Mouse (Mus musculus): ENCODE measurements at regions not wholly inside any gene's neighbourhood (a gene's known extent, or its start where the extent isn't known, plus 50 kb on each side); places are given as distances from the start of the nearest gene placed in this dataset.
"Not testable (repeated sequence)": the region's sequence is repeated elsewhere in the genome, so short reads cannot be mapped to it uniquely, and the experiment has no call there.

DNA sequence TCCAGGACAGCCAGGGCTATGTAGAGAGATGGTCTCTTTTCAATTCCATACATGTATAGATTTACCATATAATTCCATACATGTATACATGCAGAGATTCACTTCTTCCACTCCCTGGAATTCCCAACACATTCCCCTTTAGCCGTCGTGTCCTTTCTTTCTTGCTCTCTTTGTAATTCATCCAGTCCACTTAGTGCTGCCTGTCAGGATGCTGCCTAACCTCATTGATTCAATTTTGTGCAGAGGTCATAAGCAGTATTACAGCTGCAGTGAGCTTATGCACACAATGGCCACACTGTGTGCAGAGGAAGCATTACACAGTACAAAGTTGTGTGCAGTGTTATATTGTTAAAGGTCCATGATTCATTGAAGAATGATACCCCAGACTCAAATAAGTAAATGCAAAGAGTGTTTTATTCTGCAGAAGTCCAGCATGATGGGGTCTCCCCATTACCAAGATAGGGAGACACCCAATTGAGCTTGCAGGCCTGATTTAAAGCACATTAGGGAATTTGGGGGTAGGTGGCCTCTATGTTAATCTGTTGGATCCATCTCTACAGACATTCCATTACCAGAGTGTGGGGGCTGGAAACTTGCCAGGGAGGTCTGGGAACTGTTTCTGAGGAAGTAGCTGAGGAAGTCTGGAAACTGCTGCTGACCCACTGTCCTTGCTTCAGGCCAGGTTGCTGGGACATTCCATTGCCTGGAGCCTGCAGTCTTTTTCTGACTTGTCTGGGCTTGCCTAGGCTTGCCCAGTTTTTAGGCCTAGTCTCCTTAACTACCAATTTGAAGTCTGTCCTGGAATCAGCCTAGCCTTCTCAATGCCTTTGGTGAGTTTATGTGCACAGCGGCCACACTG is 72.8 kb downstream of the Fam161a start:
- no peak for DNase-seq (ENCODE audit: low read depth, low spot score)

- no peak for DNase-seq (ENCODE audit: low read depth, low spot score)
Observed at GRCm38 (mm10) chr11:23081616-23082015, 74.3 kb downstream of the Fam161a start.

- not testable (repeated sequence) for DNase-seq (ENCODE audit: low read depth, low spot score)
Observed at GRCm38 (mm10) chr11:23083811-23084210, 76.5 kb downstream of the Fam161a start.

DNA sequence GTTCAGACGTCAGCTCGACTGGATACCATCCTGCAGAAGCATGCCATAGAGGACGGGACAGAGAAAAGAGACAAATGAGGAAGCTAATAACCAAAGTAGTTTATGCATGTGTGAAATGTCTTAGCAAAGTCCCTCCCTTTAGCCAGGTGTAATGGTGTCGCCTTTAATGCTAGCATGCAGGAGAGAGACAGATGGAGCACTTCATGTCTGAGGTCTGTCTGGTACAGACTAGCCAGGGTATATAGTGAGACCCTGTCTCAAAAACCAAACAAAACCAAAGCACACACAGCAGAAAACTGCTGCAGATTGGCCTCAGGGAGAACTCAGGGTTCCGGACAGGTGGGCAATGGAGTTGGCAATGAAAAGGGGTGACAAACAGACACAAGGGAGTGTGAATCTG is 88.0 kb downstream of the Fam161a start:
- DNase-seq (ENCODE audit: low read depth, low spot score): no peak

DNA sequence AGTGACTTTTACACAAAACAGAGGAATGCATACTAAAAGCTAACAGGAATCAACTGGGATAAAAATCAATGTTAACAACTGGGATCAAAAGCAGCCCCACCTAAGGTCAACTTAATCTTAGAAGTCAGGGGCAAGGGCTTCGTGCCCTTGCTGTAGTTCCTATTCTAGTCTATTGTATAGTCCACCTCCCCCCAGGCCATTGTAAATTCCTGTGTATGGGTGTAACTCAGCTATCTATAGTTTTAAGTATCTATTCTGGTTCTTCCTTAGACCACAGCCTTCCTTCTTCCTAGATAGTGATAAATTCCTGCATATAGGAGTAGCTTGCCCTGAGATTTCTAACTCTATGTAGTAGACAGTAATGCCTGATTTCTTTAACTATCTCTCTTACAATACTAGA is 88.4 kb downstream of the Fam161a start:
- not testable (repeated sequence) for DNase-seq (ENCODE audit: low read depth, low spot score)

DNA sequence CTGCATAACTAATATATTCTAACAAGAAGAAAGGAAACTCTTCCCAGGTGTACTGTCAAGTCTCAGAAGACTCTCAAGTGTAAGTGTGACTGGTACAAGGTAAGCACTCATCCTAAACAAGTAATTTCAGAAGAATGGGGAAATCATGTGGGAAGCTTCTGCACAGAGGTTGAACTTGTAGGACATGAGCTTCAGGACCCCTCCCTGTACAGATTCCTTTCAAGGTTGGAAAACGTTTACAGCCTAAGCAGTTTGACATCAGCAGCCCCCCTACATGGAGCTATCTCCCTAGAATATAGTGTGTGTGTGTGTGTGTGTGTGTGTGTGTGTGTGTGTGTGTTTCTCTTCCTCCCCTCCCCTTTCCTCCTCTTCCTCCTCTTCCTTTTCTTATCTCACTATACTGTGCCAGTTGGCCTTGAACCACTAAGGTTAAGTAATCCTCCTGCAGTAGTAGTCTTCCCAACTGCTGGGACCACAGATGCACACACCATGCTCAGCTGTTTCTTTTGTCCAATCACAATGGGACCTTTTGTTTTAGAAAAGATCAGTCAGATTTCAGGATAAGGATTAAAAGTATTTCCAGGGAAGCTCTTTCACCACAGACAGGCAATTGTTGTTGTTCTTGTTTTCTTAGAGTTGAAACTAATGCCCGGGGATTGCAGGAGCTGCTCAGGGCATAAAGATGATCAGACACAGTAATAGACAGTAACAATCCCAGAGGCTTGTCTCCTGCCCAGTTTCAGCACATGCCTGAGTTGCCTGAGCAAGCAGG is 89.3 kb downstream of the Fam161a start:
- no peak for DNase-seq (ENCODE audit: low read depth, low spot score)

DNA sequence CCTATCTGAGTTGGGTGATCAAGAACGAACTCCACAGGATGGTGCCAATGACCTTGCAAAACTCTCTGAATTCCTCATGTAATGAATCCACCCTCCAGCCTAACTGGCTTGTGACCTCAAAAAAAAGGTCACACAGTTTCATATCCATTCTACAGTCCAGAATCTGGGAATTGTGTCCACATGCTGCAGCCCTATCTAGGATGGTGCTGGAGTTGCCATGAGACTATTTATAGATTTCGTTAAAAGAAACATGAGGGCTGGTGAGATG is 89.8 kb downstream of the Fam161a start:
- no peak for DNase-seq (ENCODE audit: low read depth, low spot score)

- DNase-seq (ENCODE audit: low read depth, low spot score): no peak
Observed at GRCm38 (mm10) chr11:23114636-23115035, 107.3 kb downstream of the Fam161a start.

DNA sequence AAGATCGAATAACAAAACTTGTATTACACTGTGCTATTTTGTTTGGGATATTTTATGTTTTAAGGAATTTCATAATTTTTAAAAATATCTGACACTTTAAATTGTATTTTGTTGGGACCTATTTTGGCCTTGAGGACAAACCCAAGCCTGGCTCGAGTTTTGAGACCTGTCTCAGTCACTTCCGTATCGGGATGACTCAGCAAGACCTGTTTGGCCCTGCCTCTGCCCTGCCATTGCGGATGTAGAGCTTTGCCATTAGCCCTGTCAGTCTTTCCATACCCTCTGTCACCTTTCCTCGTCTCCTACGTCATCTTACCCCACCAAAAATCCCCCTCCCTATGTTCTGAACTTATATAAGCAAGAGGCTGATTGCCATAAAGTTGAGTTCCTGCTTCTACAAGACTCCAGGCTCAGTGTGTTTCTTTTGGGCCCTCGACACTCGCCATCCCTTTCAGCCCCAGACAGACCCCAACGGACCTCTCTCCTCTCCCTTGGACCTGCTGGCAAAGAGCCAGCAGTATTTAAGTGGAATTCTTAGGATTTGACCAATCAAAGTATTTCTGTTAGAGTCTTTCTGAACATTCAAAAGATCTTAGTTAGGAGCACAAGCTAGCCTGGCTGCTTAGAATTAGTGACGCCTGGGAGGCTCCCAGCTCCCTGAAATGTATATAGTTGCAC is 113.3 kb downstream of the Fam161a start:
- DNase-seq (ENCODE audit: low read depth, low spot score): no peak

DNA sequence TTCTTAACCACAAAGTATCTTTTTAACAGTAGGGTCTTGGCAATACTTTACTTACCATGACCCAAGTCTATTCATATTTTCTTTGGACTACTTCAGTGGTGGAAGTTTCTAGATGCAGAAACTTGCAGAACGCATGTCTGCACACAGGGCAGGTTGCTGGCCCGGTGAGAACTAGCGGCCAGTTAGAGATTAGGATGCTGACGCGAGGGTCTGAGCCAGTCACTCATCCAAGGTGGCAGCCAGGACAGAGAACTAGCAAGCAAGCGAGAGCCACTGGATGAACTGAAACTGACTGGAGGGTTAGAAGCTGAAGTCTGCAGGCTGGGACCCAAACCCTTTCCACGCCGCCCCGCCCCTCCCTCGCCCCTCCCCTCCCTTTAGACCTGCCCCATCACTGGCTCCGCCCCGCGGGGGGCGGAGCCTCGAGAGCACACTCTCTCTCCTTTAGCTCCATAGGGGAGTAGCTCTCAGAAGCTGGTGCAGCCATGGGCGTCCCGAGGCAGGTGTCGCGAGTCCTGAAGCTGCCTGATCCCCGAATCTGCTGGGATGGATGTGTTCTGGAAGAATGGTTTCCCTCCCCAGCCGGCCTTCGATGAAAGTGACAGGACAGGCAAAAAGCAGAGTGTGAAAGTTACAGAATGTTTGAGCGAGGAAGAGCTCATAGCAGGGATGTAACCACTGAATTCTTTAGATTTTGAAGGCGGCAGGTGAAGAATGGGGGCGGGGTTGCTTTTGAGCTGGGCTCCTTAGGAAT is 117.0 kb downstream of the Fam161a start:
- DNase-seq (ENCODE audit: low read depth, low spot score): peak; percentile 52

DNA sequence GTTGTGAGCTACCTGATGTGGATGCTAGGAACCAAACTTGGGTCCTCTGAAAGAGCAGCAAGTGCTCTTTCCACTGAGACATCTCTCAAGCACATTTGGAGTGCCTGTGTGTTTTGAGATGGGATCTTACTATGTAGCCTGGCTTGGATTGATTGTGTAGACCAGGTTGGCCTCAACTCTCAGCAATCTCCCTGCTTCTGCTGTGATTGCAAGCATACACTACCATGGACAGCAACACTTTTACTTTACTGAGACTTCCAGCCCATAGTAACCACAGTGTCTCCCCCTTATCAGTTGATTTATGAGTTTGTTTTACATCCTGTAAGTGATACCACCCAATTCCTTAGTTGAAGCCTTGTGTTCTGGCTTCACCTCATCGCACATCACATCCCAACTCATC is 123.8 kb downstream of the Fam161a start:
- DNase-seq (ENCODE audit: low read depth, low spot score): no peak

DNA sequence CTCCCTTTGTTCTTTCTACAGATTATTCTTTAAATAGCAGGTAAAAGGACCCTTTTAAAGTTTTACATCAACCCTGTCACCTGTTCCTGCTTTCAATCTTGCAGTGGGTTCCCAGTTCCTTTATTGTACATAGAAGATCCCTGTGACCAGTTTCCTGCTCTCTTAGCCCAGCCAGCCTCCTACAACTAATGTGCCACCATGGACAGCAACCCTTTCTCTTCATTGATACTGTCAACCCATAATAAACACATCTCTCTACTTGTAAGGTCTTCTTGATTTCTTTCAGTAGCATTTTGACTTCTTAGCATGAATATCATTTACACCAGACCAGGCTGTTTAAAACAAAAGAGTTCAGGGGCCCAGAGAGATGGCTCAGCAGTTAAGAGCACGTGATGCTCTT is 124.2 kb upstream of the Xpo1 start:
- DNase-seq (ENCODE audit: low read depth, low spot score): no peak

- no peak for DNase-seq (ENCODE audit: low read depth, low spot score)
Observed at GRCm38 (mm10) chr11:23140429-23141099, 115.3 kb upstream of the Xpo1 start.

GRCm38 (mm10) chr11:23141100-23141837 is 114.6 kb upstream of the Xpo1 start:
- DNase-seq (ENCODE audit: low read depth, low spot score): no peak

GRCm38 (mm10) chr11:23148048-23148596 is 107.7 kb upstream of the Xpo1 start:
- no peak for DNase-seq (ENCODE audit: low read depth, low spot score)

DNA sequence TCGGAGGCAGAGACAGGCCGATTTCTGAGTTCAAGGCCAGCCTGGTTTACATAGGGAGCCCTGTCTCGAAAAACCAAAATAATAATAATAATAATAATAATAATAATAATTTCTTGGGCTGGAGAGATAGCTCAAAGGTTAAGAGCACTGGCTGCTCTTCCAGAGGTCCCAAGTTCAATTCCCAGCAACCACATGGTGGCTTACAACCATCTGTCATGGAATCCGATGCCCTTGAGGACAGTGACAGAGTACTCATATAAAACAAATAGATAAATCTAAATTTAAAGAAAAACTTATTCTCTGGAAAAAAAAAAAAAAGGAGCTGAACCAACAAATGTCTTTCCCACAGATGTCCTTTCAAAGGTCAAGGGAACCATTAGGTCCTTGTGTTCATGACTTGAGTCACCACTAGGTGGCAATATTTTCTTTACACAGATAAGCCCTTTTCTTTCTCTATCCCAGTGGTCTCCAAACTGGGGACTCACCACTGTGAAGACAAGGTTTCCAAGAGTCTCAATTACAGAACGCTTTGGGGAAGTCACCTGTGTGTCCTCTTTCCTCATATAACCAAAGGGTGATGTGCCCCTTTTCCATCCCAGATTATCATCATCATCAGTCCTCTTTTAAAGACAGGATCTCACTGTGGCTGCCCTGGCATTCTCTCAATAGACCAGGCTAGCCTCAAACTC is 106.1 kb upstream of the Xpo1 start:
- peak; percentile 34 for DNase-seq (ENCODE audit: low read depth, low spot score)

GRCm38 (mm10) chr11:23154851-23155250 is 101.0 kb upstream of the Xpo1 start:
- no peak for DNase-seq (ENCODE audit: low read depth, low spot score)

- no peak for DNase-seq (ENCODE audit: low read depth, low spot score)
Observed at GRCm38 (mm10) chr11:23168546-23169218, 87.2 kb upstream of the Xpo1 start.

Data from retina, adult 2 months (tissue).